Mouse (Mus musculus) gastrocnemius, postnatal 4 days (tissue): Measurements from ENCODE around the gene Prkcd. TPM values are rescaled to one million over a fixed set of nuclear protein-coding genes. Genes with fewer than 3 reads are reported as not detected.

Source experiments
- DNase-seq, 2 experiments: peaks; one replicate each; pipeline ENCODE4 v3.0.0; 2021 to 2022; ENCODE audit warnings: low spot score in 2 of 2, mixed read lengths in 2 of 2
- microRNA-seq: library from miRNA; unstranded; fragments of <30 nt; microRNA quantifications from one replicate; pipeline ENCODE4 v1.2.0, GENCODE M21; 2021
- total RNA-seq, 2 experiments: library from RNA; stranded (reverse); gene quantifications; 2 replicates each; pipeline ENCODE4 v1.2.3; 2021

Gene Prkcd
- total RNA-seq, 2 experiments from 2014 or later, result 25.3 to 32.0 TPM

- peak; percentile 98 for DNase-seq
Measured at GRCm38 (mm10) chr14:30548965-30549776, 76.8 kb downstream of the Prkcd start.

- peak; percentile 26 to 49 for DNase-seq
Measured at GRCm38 (mm10) chr14:30548131-30548720, 77.8 kb downstream of the Prkcd start, which contains the start of gene Tkt. Tkt (plus strand) TSS chr14:30548359.

Small RNA genes within 50 kb of the gene (microRNA-seq; reads per million reads assigned to microRNA genes)
- gene Mir3076, result 1.7 reads per million

Other genes starting within 250 kb of the Prkcd start
- gene Dcp1a, start 146.7 kb downstream of the Prkcd start, total RNA-seq, result 10 to 100 TPM; 16.6 to 18.2 TPM
- gene Cacna1d, start 134.8 kb downstream of the Prkcd start, total RNA-seq, result 1 to 10 TPM; 2.5 TPM
- gene Tkt, start 77.9 kb downstream of the Prkcd start, total RNA-seq, result 10 to 100 TPM; 53.7 to 62.8 TPM
- 10 to 100 TPM; 10.6 to 11.0 TPM for gene Rft1, start 28.1 kb upstream of the Prkcd start, total RNA-seq
- gene Sfmbt1, start 88.6 kb upstream of the Prkcd start, total RNA-seq, result 10 to 100 TPM; 15.1 to 16.8 TPM
- 10 to 100 TPM; 13.0 to 15.7 TPM for gene Tmem110, start 199.4 kb upstream of the Prkcd start, total RNA-seq